Mouse (Mus musculus): ENCODE measurements around the gene Smc5. TPM values are rescaled to one million over a fixed set of nuclear protein-coding genes. Genes with fewer than 3 reads are reported as not detected.
A peak's percentile ranks its signal among the peaks of the same experiment; 100 is the strongest.

The Smc5 gene
- polyA plus RNA-seq, 1 experiment = 3.0 TPM

DNA sequence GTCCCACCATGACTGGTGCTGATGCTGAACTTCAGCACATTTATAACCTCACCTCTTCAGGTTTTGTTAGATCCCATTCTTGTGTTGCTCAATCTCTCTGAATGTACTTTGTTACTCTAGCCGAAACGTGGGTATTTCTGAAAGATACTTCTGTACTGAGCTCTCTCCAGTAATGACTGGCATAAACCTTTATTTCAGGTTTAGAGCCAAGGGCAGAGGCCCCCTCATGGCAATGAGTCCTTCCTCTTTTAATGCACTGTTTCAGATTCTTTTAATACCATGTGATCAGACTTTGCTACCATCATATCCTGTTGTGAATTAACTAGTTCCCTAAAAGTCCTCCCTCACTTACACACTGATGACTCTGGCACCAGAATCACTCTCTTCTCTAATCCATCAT lies 27.2 kb downstream of the Smc5 start:
- H3K27ac ChIP-seq (ENCODE audit: insufficient read depth, low read length) = no peak overlapping the region
- DNase-seq (ENCODE audit: low read depth in 1 of 2, low spot score in 2 of 2) = peak in 1 of 2 experiments; percentile 66
- no peaks in the 10 kb centered on the region for H3K27me3 ChIP-seq (ENCODE audit: control insufficient read depth, insufficient read depth, low read length)
- TF ChIP-seq POLR2A (IDR thresholded peaks at IDR 0.05; ENCODE audit: low read depth, low read length) = no peak
- TF ChIP-seq CTCF (IDR thresholded peaks at IDR 0.05; ENCODE audit: extremely low read depth, insufficient read depth, insufficient read length, insufficient replicate concordance) = no peak
- peaks cover 6% of the 10 kb centered on the region for H3K36me3 ChIP-seq (ENCODE audit: control insufficient read depth, insufficient read depth, low read length)
- 87% methylated on average over 2 of the region's 2 CpGs for WGBS
- H3K4me1 ChIP-seq (ENCODE audit: control insufficient read depth, insufficient read depth, insufficient read length) = no peaks in the 10 kb centered on the region
- H3K4me3 ChIP-seq (ENCODE audit: extremely low read depth, insufficient read depth, insufficient read length) = no peak overlapping the region

DNA sequence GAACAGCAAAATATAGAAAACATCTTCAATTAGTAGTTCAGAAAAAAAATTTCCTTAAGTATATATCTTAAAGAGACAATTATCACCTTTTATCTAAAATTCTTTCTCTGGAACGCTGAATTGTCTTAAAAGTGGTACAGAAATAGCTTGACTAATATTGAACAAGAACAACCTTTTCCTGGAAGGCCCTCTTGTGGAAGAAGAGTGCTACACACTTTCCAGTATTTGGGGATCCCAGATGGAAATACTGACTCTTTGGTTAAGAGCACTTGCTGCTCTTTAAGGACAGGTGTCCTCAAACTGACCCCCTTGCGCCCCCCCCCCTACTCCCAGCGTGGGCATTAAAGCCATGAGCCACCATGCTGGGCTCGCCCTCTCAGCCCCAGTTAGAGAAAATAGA lies 48.6 kb downstream of the Smc5 start:
- WGBS = 84% methylated on average over 4 of the region's 4 CpGs
- H3K27me3 ChIP-seq (ENCODE audit: control insufficient read depth, insufficient read depth, low read length) = no peaks in the 10 kb centered on the region
- H3K27ac ChIP-seq (ENCODE audit: insufficient read depth, low read length) = no peak overlapping the region
- H3K36me3 ChIP-seq (ENCODE audit: control insufficient read depth, insufficient read depth, low read length) = peaks cover 6% of the 10 kb centered on the region
- no peak for TF ChIP-seq POLR2A (IDR thresholded peaks at IDR 0.05; ENCODE audit: low read depth, low read length)
- DNase-seq (ENCODE audit: low read depth in 1 of 2, low spot score in 2 of 2) = no peak
- no peaks in the 10 kb centered on the region for H3K4me1 ChIP-seq (ENCODE audit: control insufficient read depth, insufficient read depth, insufficient read length)
- no peak overlapping the region for H3K4me3 ChIP-seq (ENCODE audit: extremely low read depth, insufficient read depth, insufficient read length)

DNA sequence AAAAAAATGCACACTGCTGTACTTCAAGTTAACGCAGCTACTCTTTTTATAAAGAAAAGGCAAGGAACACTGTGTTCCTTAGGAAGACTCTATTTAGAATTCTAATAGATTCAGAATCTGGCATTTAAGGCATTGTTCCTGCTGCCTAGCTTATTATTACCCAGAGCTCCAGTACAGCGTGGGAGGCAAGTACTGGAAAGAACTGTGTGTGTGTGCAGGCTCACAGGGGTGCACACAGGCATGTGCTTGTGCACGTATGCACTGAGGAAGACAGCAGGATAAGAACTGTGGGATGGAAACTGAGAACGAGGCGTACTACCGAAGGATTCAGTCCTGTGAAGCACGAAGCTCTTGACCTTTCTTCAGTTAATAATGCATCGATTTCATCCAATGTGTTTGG lies 59.4 kb downstream of the Smc5 start:
- Histone ChIP-seq H3K27ac (ENCODE audit: insufficient read depth, low read length) (no peak overlapping the region), H3K4me3 (ENCODE audit: extremely low read depth, insufficient read depth, insufficient read length) (no peak overlapping the region), H3K27me3 (ENCODE audit: control insufficient read depth, insufficient read depth, low read length) (no peaks in the 10 kb centered on the region), H3K36me3 (ENCODE audit: control insufficient read depth, insufficient read depth, low read length) (peaks cover 13% of the 10 kb centered on the region), H3K4me1 (ENCODE audit: control insufficient read depth, insufficient read depth, insufficient read length) (no peaks in the 10 kb centered on the region)
- DNase-seq (ENCODE audit: low read depth in 1 of 2, low spot score in 2 of 2) = no peak
- 96% methylated on average over 8 of the region's 8 CpGs for WGBS
- TF ChIP-seq POLR2A (IDR thresholded peaks at IDR 0.05; ENCODE audit: low read depth, low read length) (no peak), CTCF (IDR thresholded peaks at IDR 0.05; ENCODE audit: extremely low read depth, insufficient read depth, insufficient read length, insufficient replicate concordance) (no peak)

DNA sequence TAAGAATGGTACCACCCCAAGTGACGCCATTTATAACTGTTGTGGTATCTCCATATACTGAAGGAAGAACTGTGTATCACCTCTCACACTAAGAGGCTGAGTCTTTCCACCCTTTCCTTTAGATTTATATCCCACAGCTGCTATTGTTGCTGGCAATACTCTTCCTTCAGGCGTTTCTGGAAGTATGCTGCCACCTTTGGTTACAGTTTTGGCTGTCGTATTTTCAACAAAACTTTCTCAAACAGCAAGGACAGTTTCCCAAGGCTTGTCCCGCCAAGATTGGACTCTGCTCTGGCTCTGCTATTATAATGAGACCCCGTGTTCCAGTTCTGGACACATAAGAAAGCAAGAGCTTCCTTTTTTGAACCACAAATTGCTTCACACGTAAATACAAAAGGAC lies 62.4 kb downstream of the Smc5 start:
- no peaks in the 10 kb centered on the region for H3K27me3 ChIP-seq (ENCODE audit: control insufficient read depth, insufficient read depth, low read length)
- no peak for TF ChIP-seq CTCF (IDR thresholded peaks at IDR 0.05; ENCODE audit: extremely low read depth, insufficient read depth, insufficient read length, insufficient replicate concordance)
- TF ChIP-seq POLR2A (IDR thresholded peaks at IDR 0.05; ENCODE audit: low read depth, low read length) = no peak
- no peak overlapping the region for H3K4me3 ChIP-seq (ENCODE audit: extremely low read depth, insufficient read depth, insufficient read length)
- H3K4me1 ChIP-seq (ENCODE audit: control insufficient read depth, insufficient read depth, insufficient read length) = no peaks in the 10 kb centered on the region
- DNase-seq (ENCODE audit: low read depth in 1 of 2, low spot score in 2 of 2) = no peak
- 92% methylated on average over 6 of the region's 6 CpGs for WGBS
- H3K36me3 ChIP-seq (ENCODE audit: control insufficient read depth, insufficient read depth, low read length) = peaks cover 14% of the 10 kb centered on the region
- no peak overlapping the region for H3K27ac ChIP-seq (ENCODE audit: insufficient read depth, low read length)

DNA sequence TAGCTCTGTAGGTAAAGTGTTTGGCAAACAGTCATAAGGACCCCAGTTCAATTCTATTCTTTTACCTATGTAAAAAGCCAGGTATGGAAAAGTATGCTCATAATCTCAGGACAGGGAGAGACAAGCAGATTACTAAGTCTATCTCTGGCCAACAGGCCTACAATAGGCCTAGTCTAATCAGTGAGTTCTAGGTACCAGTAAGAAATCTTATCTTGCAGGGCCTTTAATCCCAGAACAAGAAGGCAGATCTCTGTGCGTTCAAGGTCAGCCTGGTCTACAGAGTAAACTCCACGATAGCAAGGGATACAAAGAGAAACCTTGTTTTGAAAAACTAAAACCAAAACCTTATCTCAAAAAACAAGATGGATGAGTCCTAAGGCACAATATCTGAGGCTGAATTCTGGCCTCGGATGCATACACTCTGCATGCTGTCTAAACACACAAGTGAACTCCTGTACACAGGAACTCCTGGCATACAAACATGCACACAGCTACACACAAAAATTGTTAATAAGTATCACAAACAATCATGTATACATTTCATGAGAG lies 70.1 kb downstream of the Smc5 start:
- TF ChIP-seq POLR2A (IDR thresholded peaks at IDR 0.05; ENCODE audit: low read depth, low read length) (no peak), CTCF (IDR thresholded peaks at IDR 0.05; ENCODE audit: extremely low read depth, insufficient read depth, insufficient read length, insufficient replicate concordance) (no peak)
- Histone ChIP-seq H3K4me1 (ENCODE audit: control insufficient read depth, insufficient read depth, insufficient read length) (no peaks in the 10 kb centered on the region), H3K27me3 (ENCODE audit: control insufficient read depth, insufficient read depth, low read length) (no peaks in the 10 kb centered on the region), H3K4me3 (ENCODE audit: extremely low read depth, insufficient read depth, insufficient read length) (no peak overlapping the region), H3K27ac (ENCODE audit: insufficient read depth, low read length) (no peak overlapping the region), H3K36me3 (ENCODE audit: control insufficient read depth, insufficient read depth, low read length) (no peaks in the 10 kb centered on the region; the same call in 1 of the 2 replicates)
- 90% methylated on average over 3 of the region's 3 CpGs for WGBS
- no peak for DNase-seq (ENCODE audit: low read depth in 1 of 2, low spot score in 2 of 2)

DNA sequence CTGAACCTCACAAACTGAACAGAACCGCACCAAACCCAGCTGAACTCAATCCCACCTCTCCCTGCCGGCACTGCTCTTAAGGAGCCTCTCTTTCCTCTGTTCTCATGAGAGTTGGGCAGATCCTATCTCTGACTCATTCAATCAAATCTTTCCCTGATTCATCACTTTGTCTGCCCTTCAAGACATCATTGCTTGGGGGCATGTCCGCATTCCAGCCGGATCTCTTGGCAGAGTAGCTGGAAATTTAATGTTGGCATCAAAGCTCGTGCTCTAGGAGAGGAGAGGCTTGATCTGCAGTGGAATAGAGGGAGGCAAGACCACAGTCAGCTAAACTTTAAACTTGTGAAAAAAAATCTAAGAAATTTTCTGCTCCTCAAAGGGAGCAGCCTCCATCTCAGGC lies 71.6 kb downstream of the Smc5 start:
- H3K4me1 ChIP-seq (ENCODE audit: control insufficient read depth, insufficient read depth, insufficient read length) = no peaks in the 10 kb centered on the region
- H3K36me3 ChIP-seq (ENCODE audit: control insufficient read depth, insufficient read depth, low read length) = no peaks in the 10 kb centered on the region; the same call in 1 of the 2 replicates
- H3K4me3 ChIP-seq (ENCODE audit: extremely low read depth, insufficient read depth, insufficient read length) = no peak overlapping the region
- H3K27ac ChIP-seq (ENCODE audit: insufficient read depth, low read length) = no peak overlapping the region
- TF ChIP-seq CTCF (IDR thresholded peaks at IDR 0.05; ENCODE audit: extremely low read depth, insufficient read depth, insufficient read length, insufficient replicate concordance) (no peak), POLR2A (IDR thresholded peaks at IDR 0.05; ENCODE audit: low read depth, low read length) (no peak)
- WGBS = 96% methylated on average over 5 of the region's 5 CpGs
- no peak for DNase-seq (ENCODE audit: low read depth in 1 of 2, low spot score in 2 of 2)
- no peaks in the 10 kb centered on the region for H3K27me3 ChIP-seq (ENCODE audit: control insufficient read depth, insufficient read depth, low read length)

DNA sequence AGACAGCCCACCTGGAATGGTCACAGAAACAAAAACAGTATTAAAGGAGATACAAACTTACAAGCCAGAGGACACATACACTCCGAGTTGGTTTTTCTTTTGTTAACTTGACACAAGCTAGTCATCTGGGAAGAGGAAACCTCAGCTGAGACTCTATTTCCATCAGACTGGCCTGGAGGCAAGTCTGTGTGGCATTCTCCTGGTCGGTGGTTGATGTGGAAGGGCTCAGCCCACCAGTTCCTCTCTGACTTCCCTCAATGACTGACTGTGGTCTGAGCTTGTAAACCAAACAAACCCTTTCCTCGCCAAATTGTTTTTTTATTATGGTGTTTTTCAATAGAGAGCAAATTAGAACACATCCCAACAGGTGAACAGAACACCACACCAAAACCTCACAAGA lies 80.6 kb downstream of the Smc5 start:
- no peaks in the 10 kb centered on the region for H3K27me3 ChIP-seq (ENCODE audit: control insufficient read depth, insufficient read depth, low read length)
- TF ChIP-seq POLR2A (IDR thresholded peaks at IDR 0.05; ENCODE audit: low read depth, low read length) (no peak), CTCF (IDR thresholded peaks at IDR 0.05; ENCODE audit: extremely low read depth, insufficient read depth, insufficient read length, insufficient replicate concordance) (no peak)
- H3K36me3 ChIP-seq (ENCODE audit: control insufficient read depth, insufficient read depth, low read length) = no peaks in the 10 kb centered on the region; the same call in 1 of the 2 replicates
- H3K27ac ChIP-seq (ENCODE audit: insufficient read depth, low read length) = no peak overlapping the region
- H3K4me1 ChIP-seq (ENCODE audit: control insufficient read depth, insufficient read depth, insufficient read length) = no peaks in the 10 kb centered on the region
- DNase-seq (ENCODE audit: low read depth in 1 of 2, low spot score in 2 of 2) = no peak
- 23% methylated on average over 3 of the region's 3 CpGs for WGBS
- H3K4me3 ChIP-seq (ENCODE audit: extremely low read depth, insufficient read depth, insufficient read length) = no peak overlapping the region

All from spleen, adult 2 months (tissue).